Mouse (Mus musculus): ENCODE data around the gene Grik2. TPM values are rescaled to one million over a fixed set of nuclear protein-coding genes. Genes with fewer than 3 reads are reported as not detected.
A peak's percentile ranks its signal among the peaks of the same experiment; 100 is the strongest.

The Grik2 gene
- total and polyA plus RNA-seq, 3 experiments = not detected

GRCm38 (mm10) chr10:49785477-49785876, 3.1 kb downstream of the Grik2 start:
- Histone ChIP-seq H3K4me1 (ENCODE audit: control insufficient read depth in 1 of 2, insufficient read depth in 2 of 2, low read length in 2 of 2) (no peaks in the 10 kb centered on the region), H3K9ac (ENCODE audit: control insufficient read depth, low read depth, low read length, poor library complexity, severe bottlenecking) (no peak overlapping the region), H3K4me3 (ENCODE audit: control insufficient read depth in 1 of 2, insufficient read depth in 1 of 2, low read depth in 2 of 2, low read length in 2 of 2) (no peak overlapping the region), H3K27me3 (ENCODE audit: control insufficient read depth in 1 of 2, insufficient read depth in 2 of 2, low read length in 2 of 2) (no peaks in the 10 kb centered on the region), H3K27ac (ENCODE audit: control insufficient read depth, low read depth, low read length) (no peak overlapping the region), H3K9me3 (replicated peaks; ENCODE audit: insufficient read depth, low read length) (no peaks in the 10 kb centered on the region), H3K36me3 (ENCODE audit: control insufficient read depth in 1 of 2, insufficient read depth in 2 of 2, low read length in 2 of 2) (no peaks in the 10 kb centered on the region), H3K79me2 (ENCODE audit: control insufficient read depth, insufficient read depth, low read length, poor library complexity) (no peaks in the 10 kb centered on the region)
- TF ChIP-seq MAX (IDR thresholded peaks at IDR 0.05; ENCODE audit: low read length) (no peak), NELFE (IDR thresholded peaks at IDR 0.05; ENCODE audit: low read depth, low read length) (no peak), UBTF (IDR thresholded peaks at IDR 0.05; ENCODE audit: borderline replicate concordance, insufficient read depth, low read depth, low read length) (no peak), EP300 (IDR thresholded peaks at IDR 0.05; ENCODE audit: low read depth in 1 of 2, low read length in 2 of 2) (no peak), MAFK (IDR thresholded peaks at IDR 0.05; ENCODE audit: borderline replicate concordance, low read depth, low read length) (no peak), ZKSCAN1 (IDR thresholded peaks at IDR 0.05; ENCODE audit: low read depth, low read length) (no peak), CHD2 (IDR thresholded peaks at IDR 0.05; ENCODE audit: low read length) (no peak), KAT2A (conservative IDR thresholded peaks at IDR 0.05; ENCODE audit: low read depth, low read length) (no peak), USF2 (IDR thresholded peaks at IDR 0.05; ENCODE audit: borderline replicate concordance in 1 of 2, insufficient read depth in 1 of 2, low read depth in 1 of 2, low read length in 2 of 2) (no peak), MYC (IDR thresholded peaks at IDR 0.05; ENCODE audit: low read depth, low read length) (no peak), SIN3A (IDR thresholded peaks at IDR 0.05; ENCODE audit: low read length) (no peak), TAL1 (IDR thresholded peaks at IDR 0.05; ENCODE audit: low read length) (no peak), ZC3H11A (IDR thresholded peaks at IDR 0.05; ENCODE audit: low read depth, low read length) (no peak), NRF1 (IDR thresholded peaks at IDR 0.05; ENCODE audit: insufficient read depth, low read depth, low read length, poor library complexity, severe bottlenecking) (no peak), ELF1 (IDR thresholded peaks at IDR 0.05; ENCODE audit: low read depth, low read length) (no peak), E2F4 (IDR thresholded peaks at IDR 0.05; ENCODE audit: borderline replicate concordance, low read depth, low read length) (no peak), RAD21 (IDR thresholded peaks at IDR 0.05; ENCODE audit: low read depth, low read length) (no peak), HCFC1 (IDR thresholded peaks at IDR 0.05; ENCODE audit: low read depth, low read length) (no peak)
- DNase-seq (ENCODE audit: low read depth, low spot score) = peak; percentile 32

GRCm38 (mm10) chr10:49784831-49785230, 3.7 kb downstream of the Grik2 start:
- Histone ChIP-seq H3K36me3 (ENCODE audit: control insufficient read depth in 1 of 2, insufficient read depth in 2 of 2, low read length in 2 of 2) (no peaks in the 10 kb centered on the region), H3K4me3 (ENCODE audit: control insufficient read depth in 1 of 2, insufficient read depth in 1 of 2, low read depth in 2 of 2, low read length in 2 of 2) (no peak overlapping the region), H3K27me3 (ENCODE audit: control insufficient read depth in 1 of 2, insufficient read depth in 2 of 2, low read length in 2 of 2) (no peaks in the 10 kb centered on the region), H3K27ac (ENCODE audit: control insufficient read depth, low read depth, low read length) (no peak overlapping the region), H3K9ac (ENCODE audit: control insufficient read depth, low read depth, low read length, poor library complexity, severe bottlenecking) (no peak overlapping the region), H3K79me2 (ENCODE audit: control insufficient read depth, insufficient read depth, low read length, poor library complexity) (no peaks in the 10 kb centered on the region), H3K4me1 (ENCODE audit: control insufficient read depth in 1 of 2, insufficient read depth in 2 of 2, low read length in 2 of 2) (no peaks in the 10 kb centered on the region), H3K9me3 (replicated peaks; ENCODE audit: insufficient read depth, low read length) (no peaks in the 10 kb centered on the region)
- TF ChIP-seq MAZ (IDR thresholded peaks at IDR 0.05; ENCODE audit: low read depth, low read length) = no peak
- TF ChIP-seq CTCF (IDR thresholded peaks at IDR 0.05 in 2 of 3, conservative IDR thresholded peaks at IDR 0.05 in 1 of 3; ENCODE audit: control insufficient read depth in 1 of 3, insufficient read depth in 1 of 3, low read depth in 2 of 3, low read length in 3 of 3, poor library complexity in 1 of 3, severe bottlenecking in 1 of 3) = peak in 1 of 3 experiments; percentile 9; a peak in 1 of 6 replicates
- no peak for TF ChIP-seq UBTF (IDR thresholded peaks at IDR 0.05; ENCODE audit: borderline replicate concordance, insufficient read depth, low read depth, low read length)
- TF ChIP-seq RAD21 (IDR thresholded peaks at IDR 0.05; ENCODE audit: low read depth, low read length) = peak; percentile 11; the same call in 1 of the 2 replicates
- no peak for TF ChIP-seq NELFE (IDR thresholded peaks at IDR 0.05; ENCODE audit: low read depth, low read length)
- TF ChIP-seq SMC3 (IDR thresholded peaks at IDR 0.05; ENCODE audit: low read depth, low read length) = no peak
- no peak for DNase-seq (ENCODE audit: low read depth, low spot score)

Measured in MEL (cell line).